Mouse (Mus musculus): ENCODE data around the gene Krtap4-7. TPM values are rescaled to one million over a fixed set of nuclear protein-coding genes. Genes with fewer than 3 reads are reported as not detected.
"Not testable (repeated sequence)": the region's sequence is repeated elsewhere in the genome, so short reads cannot be mapped to it uniquely, and the experiment has no call there.

Krtap4-7 gene
- total RNA-seq, 2 experiments from 2014 or later = not detected

DNA sequence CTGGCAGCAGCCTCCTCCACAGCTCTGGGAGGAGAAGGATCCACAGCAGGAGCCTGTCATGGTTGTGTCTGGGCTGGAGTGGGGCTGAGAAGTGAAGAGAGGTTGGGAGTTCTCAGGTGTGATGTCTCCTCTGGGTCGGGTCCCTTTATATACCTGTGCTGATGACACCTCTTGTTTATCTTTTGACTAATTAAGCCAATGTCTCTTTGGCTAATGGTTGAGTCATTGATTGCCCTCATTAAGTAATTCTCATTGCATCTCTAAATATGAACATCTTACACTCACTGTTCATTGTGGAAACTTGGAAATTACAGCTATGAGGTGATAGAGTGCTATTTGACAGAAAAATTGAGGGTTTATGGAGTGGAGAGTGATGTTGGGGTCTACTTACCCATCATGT lies 40.7 kb downstream of the Krtap4-7 start, which contains the start of gene Gm11938:
Gene Gm11938 (minus strand): TSS at position 101 of the 400 bp plus-strand sequence.
- DNase-seq (ENCODE audit: low spot score in 2 of 2) = not testable (repeated sequence)

DNA sequence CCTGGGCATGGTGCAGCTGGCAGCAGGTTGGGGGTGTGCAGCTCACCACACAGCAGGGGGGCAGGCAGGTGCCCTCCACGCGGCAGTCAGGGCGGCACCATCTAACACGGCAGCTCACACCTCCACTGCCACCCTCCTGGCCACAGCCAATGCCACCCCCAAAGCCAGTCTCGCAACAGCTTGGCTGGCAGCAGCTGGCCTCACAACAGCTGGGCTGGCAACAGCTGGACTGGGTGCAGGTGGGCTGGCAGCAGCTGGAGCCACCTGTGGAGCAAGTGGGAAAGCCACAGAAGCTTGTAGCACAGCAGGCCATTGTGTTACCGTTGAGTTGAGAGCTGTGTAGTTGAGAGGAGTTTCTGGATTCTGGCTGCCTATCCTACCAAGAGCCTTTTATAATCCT lies 46.1 kb downstream of the Krtap4-7 start, which contains the start of gene Krtap9-3:
Gene Krtap9-3 (minus strand): TSS at position 364 of the 400 bp plus-strand sequence.
- not testable (repeated sequence) for DNase-seq (ENCODE audit: low spot score in 2 of 2)

Other genes with a start within 250 kb of the Krtap4-7 start
- 1 to 10 TPM; 1.1 to 1.5 TPM for gene Krt12, start 221.8 kb downstream of the Krtap4-7 start, total RNA-seq (2021)
- gene Krt20, start 205.9 kb downstream of the Krtap4-7 start, total RNA-seq (2021) = not detected
- gene Krt23, start 151.0 kb downstream of the Krtap4-7 start, total RNA-seq (2021) = not detected
- not detected for gene Krt39, start 122.8 kb downstream of the Krtap4-7 start, total RNA-seq (2021)
- gene Krt40, start 100.9 kb downstream of the Krtap4-7 start, total RNA-seq (2021) = not detected
- not detected for gene Krtap3-3, start 93.2 kb downstream of the Krtap4-7 start, total RNA-seq (2021)
- not detected for gene Krtap3-2, start 87.2 kb downstream of the Krtap4-7 start, total RNA-seq (2021)
- not detected for gene Gm11939, start 84.6 kb downstream of the Krtap4-7 start, total RNA-seq (2021)
- not detected for gene Krtap3-1, start 77.5 kb downstream of the Krtap4-7 start, total RNA-seq (2021)
- not detected for gene Krtap1-5, start 63.1 kb downstream of the Krtap4-7 start, total RNA-seq (2021)
- gene Krtap1-4, start 60.4 kb downstream of the Krtap4-7 start, total RNA-seq (2021) = not detected
- not detected for gene Krtap1-3, start 52.8 kb downstream of the Krtap4-7 start, total RNA-seq (2021)
- not detected for gene Krtap9-3, start 46.0 kb downstream of the Krtap4-7 start, total RNA-seq (2021)
- gene Gm11938, start 40.8 kb downstream of the Krtap4-7 start, total RNA-seq (2021) = not detected
- not detected for gene Gm11937, start 33.9 kb downstream of the Krtap4-7 start, total RNA-seq (2021)
- not detected for gene Krtap2-4, start 29.2 kb downstream of the Krtap4-7 start, total RNA-seq (2021)
- not detected for gene Gm11562, start 23.7 kb downstream of the Krtap4-7 start, total RNA-seq (2021)
- not detected for gene Krtap4-1, start 15.9 kb downstream of the Krtap4-7 start, total RNA-seq (2021)
- gene Krtap4-2, start 9.0 kb downstream of the Krtap4-7 start, total RNA-seq (2021) = not detected
- not detected for gene Gm11555, start 6.1 kb upstream of the Krtap4-7 start, total RNA-seq (2021)
- gene Gm11563, start 14.9 kb upstream of the Krtap4-7 start, total RNA-seq (2021) = not detected
- gene Krtap4-6, start 21.9 kb upstream of the Krtap4-7 start, total RNA-seq (2021) = not detected
- gene Gm14190, start 46.7 kb upstream of the Krtap4-7 start, total RNA-seq (2021) = not detected
- not detected for gene Gm14180, start 90.2 kb upstream of the Krtap4-7 start, total RNA-seq (2021)
- gene Gm11595, start 128.8 kb upstream of the Krtap4-7 start, total RNA-seq (2021) = not detected
- gene Krtap4-8, start 136.6 kb upstream of the Krtap4-7 start, total RNA-seq (2021) = not detected
- gene Krtap4-9, start 141.1 kb upstream of the Krtap4-7 start, total RNA-seq (2021) = not detected
- not detected for gene Gm11596, start 149.4 kb upstream of the Krtap4-7 start, total RNA-seq (2021)
- not detected for gene Gm11569, start 154.8 kb upstream of the Krtap4-7 start, total RNA-seq (2021)
- not detected for gene Gm11554, start 160.4 kb upstream of the Krtap4-7 start, total RNA-seq (2021)
- gene Krtap4-13, start 165.8 kb upstream of the Krtap4-7 start, total RNA-seq (2021) = not detected
- not detected for gene Gm11564, start 171.6 kb upstream of the Krtap4-7 start, total RNA-seq (2021)
- not detected for gene 2300003K06Rik, start 194.0 kb upstream of the Krtap4-7 start, total RNA-seq (2021)
- not detected for gene Krtap4-16, start 207.5 kb upstream of the Krtap4-7 start, total RNA-seq (2021)
- gene Gm11568, start 213.8 kb upstream of the Krtap4-7 start, total RNA-seq (2021) = not detected
- gene Gm11559, start 220.4 kb upstream of the Krtap4-7 start, total RNA-seq (2021) = not detected
- gene Krtap9-1, start 229.3 kb upstream of the Krtap4-7 start, total RNA-seq (2021) = not detected
- gene Gm11567, start 235.1 kb upstream of the Krtap4-7 start, total RNA-seq (2021) = not detected